Mouse (Mus musculus) midbrain, embryonic 16.5 days (tissue): ENCODE measurements around the gene Mapk8ip3. TPM values are rescaled to one million over a fixed set of nuclear protein-coding genes. Genes with fewer than 3 reads are reported as not detected.

Experiments
- ATAC-seq: fragments of 200-750 bp; cut with Nextera tagmentation; 2 replicates; pipeline ENCODE4 v1.8.0; 2017; ENCODE audit warnings: moderate TSS enrichment
- H3K27ac ChIP-seq: fragments of 300-500 bp; sonication (generic); 2 replicates; pipeline ENCODE4 v1.5.1; 2014; ENCODE audit warnings: mild to moderate bottlenecking, low read length, mixed read lengths
- H3K27me3 ChIP-seq: fragments of 300-500 bp; sonication (generic); 2 replicates; pipeline ENCODE4 v1.6.1; 2014; ENCODE audit warnings: low read depth, low read length, mixed read lengths; ENCODE audit not compliant: control insufficient read depth, insufficient read depth
- H3K36me3 ChIP-seq: fragments of 300-500 bp; sonication (generic); 2 replicates; pipeline ENCODE4 v1.6.1; 2014; ENCODE audit warnings: mild to moderate bottlenecking, low read length, moderate library complexity, mixed read lengths; ENCODE audit not compliant: control insufficient read depth, insufficient read depth
- H3K4me1 ChIP-seq: fragments of 300-500 bp; sonication (generic); 2 replicates; pipeline ENCODE4 v1.6.1; 2014; ENCODE audit warnings: mild to moderate bottlenecking, low read length, mixed read lengths; ENCODE audit not compliant: control insufficient read depth, insufficient read depth
- H3K4me2 ChIP-seq: fragments of 300-500 bp; sonication (generic); 2 replicates; pipeline ENCODE4 v1.6.1; 2014; ENCODE audit warnings: mild to moderate bottlenecking, low read length, mixed read lengths
- H3K4me3 ChIP-seq: fragments of 300-500 bp; sonication (generic); 2 replicates; pipeline ENCODE4 v1.5.1; 2014; ENCODE audit warnings: low read depth, mild to moderate bottlenecking, low read length, moderate library complexity, mixed read lengths
- H3K9ac ChIP-seq: fragments of 300-500 bp; sonication (generic); 2 replicates; pipeline ENCODE4 v1.6.1; 2014; ENCODE audit warnings: low read depth, low read length, mixed read lengths
- H3K9me3 ChIP-seq: fragments of 300-500 bp; sonication (generic); replicated peaks from 2 replicates; pipeline ENCODE4 v1.6.1; 2014; ENCODE audit warnings: mild to moderate bottlenecking, low read length, mixed read lengths; ENCODE audit not compliant: control insufficient read depth, poor library complexity, severe bottlenecking
- WGBS: fragments of 180-500 bp; shearing (Covaris S2); extraction: QIAGEN DNeasy Blood & Tissue Kit; methylation state at CpG from one replicate; pipeline ENCODE4 v1.1.7; 2014; 5-methylcytosine and 5-hydroxymethylcytosine counted together
- polyA plus RNA-seq: library from polyadenylated mRNA; unstranded; fragments of >200 nt; fragmentation: Nextera tagmentation; extraction: Ambion mirVana; gene quantifications from 2 replicates; pipeline ENCODE4 v1.2.1, GENCODE M21; 2015

Gene Mapk8ip3
- polyA plus RNA-seq, 1 experiment from 2014 or later, result 104 TPM

GRCm38 (mm10) chr17:24881738-24882440 is 54.9 kb downstream of the Mapk8ip3 start:
- no peaks in the 10 kb centered on the region for H3K9me3 ChIP-seq
- H3K4me3 ChIP-seq, result no peak overlapping the region
- no peak overlapping the region for H3K4me2 ChIP-seq
- WGBS, result 53% methylated on average over 7 of the region's 7 CpGs
- peaks cover 8% of the 10 kb centered on the region; the same call in 1 of the 2 replicates for H3K36me3 ChIP-seq
- H3K27me3 ChIP-seq, result no peaks in the 10 kb centered on the region
- H3K27ac ChIP-seq, result no peak overlapping the region
- no peak overlapping the region for H3K9ac ChIP-seq
- no peak for ATAC-seq
- peaks cover 7% of the 10 kb centered on the region for H3K4me1 ChIP-seq

- no peaks in the 10 kb centered on the region for H3K27me3 ChIP-seq
- H3K9ac ChIP-seq, result no peak overlapping the region
- no peak overlapping the region for H3K27ac ChIP-seq
- no peaks in the 10 kb centered on the region for H3K9me3 ChIP-seq
- peaks cover 8% of the 10 kb centered on the region; the same call in 1 of the 2 replicates for H3K36me3 ChIP-seq
- H3K4me2 ChIP-seq, result no peak overlapping the region
- ATAC-seq, result no peak
- H3K4me1 ChIP-seq, result no peaks in the 10 kb centered on the region
- H3K4me3 ChIP-seq, result no peak overlapping the region
- 76% methylated on average over 8 of the region's 8 CpGs for WGBS
Observed at GRCm38 (mm10) chr17:24878531-24878930, 58.2 kb downstream of the Mapk8ip3 start.

- Histone ChIP-seq H3K9me3 (no peaks in the 10 kb centered on the region), H3K4me3 (no peak overlapping the region), H3K27ac (no peak overlapping the region), H3K27me3 (no peaks in the 10 kb centered on the region), H3K36me3 (peaks cover 7% of the 10 kb centered on the region; the same call in 1 of the 2 replicates), H3K4me1 (no peaks in the 10 kb centered on the region), H3K4me2 (no peak overlapping the region), H3K9ac (no peak overlapping the region)
- WGBS, result 50% methylated on average over 5 of the region's 5 CpGs
- ATAC-seq, result no peak
Observed at GRCm38 (mm10) chr17:24878117-24878397, 58.7 kb downstream of the Mapk8ip3 start.

- Histone ChIP-seq H3K9me3 (no peaks in the 10 kb centered on the region), H3K27ac (no peak overlapping the region), H3K4me2 (no peak overlapping the region), H3K4me1 (no peaks in the 10 kb centered on the region), H3K9ac (no peak overlapping the region), H3K4me3 (no peak overlapping the region), H3K36me3 (peaks cover 2% of the 10 kb centered on the region; the same call in 1 of the 2 replicates), H3K27me3 (no peaks in the 10 kb centered on the region)
- 66% methylated on average over 10 of the region's 10 CpGs for WGBS
- no peak for ATAC-seq
Observed at GRCm38 (mm10) chr17:24877336-24878116, 59.3 kb downstream of the Mapk8ip3 start.

GRCm38 (mm10) chr17:24874989-24875388 is 61.8 kb downstream of the Mapk8ip3 start:
- H3K36me3 ChIP-seq, result no peaks in the 10 kb centered on the region
- no peaks in the 10 kb centered on the region for H3K27me3 ChIP-seq
- H3K4me3 ChIP-seq, result no peak overlapping the region
- no peaks in the 10 kb centered on the region for H3K4me1 ChIP-seq
- no peak overlapping the region for H3K4me2 ChIP-seq
- H3K9ac ChIP-seq, result no peak overlapping the region
- ATAC-seq, result no peak
- H3K9me3 ChIP-seq, result no peaks in the 10 kb centered on the region
- no peak overlapping the region for H3K27ac ChIP-seq
- 72% methylated on average over 8 of the region's 8 CpGs for WGBS

GRCm38 (mm10) chr17:24874405-24874745 is 62.4 kb downstream of the Mapk8ip3 start:
- Histone ChIP-seq H3K4me3 (no peak overlapping the region), H3K9me3 (no peaks in the 10 kb centered on the region), H3K36me3 (no peaks in the 10 kb centered on the region), H3K4me2 (no peak overlapping the region), H3K27me3 (no peaks in the 10 kb centered on the region), H3K27ac (no peak overlapping the region), H3K4me1 (no peaks in the 10 kb centered on the region), H3K9ac (no peak overlapping the region)
- WGBS, result 52% methylated on average over 1 of the region's 1 CpGs
- no peak for ATAC-seq

GRCm38 (mm10) chr17:24873695-24874404 is 62.9 kb downstream of the Mapk8ip3 start:
- Histone ChIP-seq H3K27me3 (no peaks in the 10 kb centered on the region), H3K4me3 (no peak overlapping the region), H3K9ac (no peak overlapping the region), H3K27ac (no peak overlapping the region), H3K4me1 (no peaks in the 10 kb centered on the region), H3K36me3 (no peaks in the 10 kb centered on the region), H3K9me3 (no peaks in the 10 kb centered on the region), H3K4me2 (no peak overlapping the region)
- 50% methylated on average over 4 of the region's 4 CpGs for WGBS
- no peak for ATAC-seq

GRCm38 (mm10) chr17:24867914-24868313 is 68.9 kb downstream of the Mapk8ip3 start:
- H3K4me1 ChIP-seq, result no peaks in the 10 kb centered on the region
- ATAC-seq, result no peak
- H3K9me3 ChIP-seq, result no peaks in the 10 kb centered on the region
- WGBS, result 94% methylated on average over 10 of the region's 10 CpGs
- H3K27me3 ChIP-seq, result no peaks in the 10 kb centered on the region
- H3K9ac ChIP-seq, result no peak overlapping the region
- H3K4me3 ChIP-seq, result no peak overlapping the region
- peaks cover 20% of the 10 kb centered on the region for H3K36me3 ChIP-seq
- no peak overlapping the region for H3K27ac ChIP-seq
- no peak overlapping the region for H3K4me2 ChIP-seq

- H3K9me3 ChIP-seq, result no peaks in the 10 kb centered on the region
- H3K27ac ChIP-seq, result no peak within 1 kb of the TSS
- H3K4me2 ChIP-seq, result no peak within 1 kb of the TSS
- ATAC-seq, result no peak
- no peaks in the 10 kb centered on the region for H3K4me1 ChIP-seq
- no peak within 1 kb of the TSS for H3K9ac ChIP-seq
- 92% methylated on average over 8 of the region's 8 CpGs for WGBS
- peaks cover 30% of the 10 kb centered on the region for H3K36me3 ChIP-seq
- no peak within 1 kb of the TSS for H3K4me3 ChIP-seq
- no peaks in the 10 kb centered on the region for H3K27me3 ChIP-seq
Observed at GRCm38 (mm10) chr17:24865776-24866175, 71.0 kb downstream of the Mapk8ip3 start, which contains the start of gene Igfals. Igfals (plus strand) TSS chr17:24865997.
